Mouse (Mus musculus) layer of hippocampus, postnatal 25 days (tissue): ENCODE data around the gene Fgd6. TPM values are rescaled to one million over a fixed set of nuclear protein-coding genes. Genes with fewer than 3 reads are reported as not detected.

Source experiments
- DNase-seq, 2 experiments: peaks; one replicate each; pipeline ENCODE4 v3.0.0; 2022; ENCODE audit warnings: mixed read lengths in 2 of 2, low spot score in 1 of 2; ENCODE audit errors: extremely low spot score in 1 of 2
- total RNA-seq, 2 experiments: library from RNA; stranded (reverse); gene quantifications; 2 replicates each; pipeline ENCODE4 v1.2.3; 2021

Fgd6 gene
- 1 to 10 TPM; 9.1 to 9.4 TPM for total RNA-seq

- peak; percentile 98 for DNase-seq
Measured at GRCm38 (mm10) chr10:94035658-94036374, at the start of gene Fgd6, which contains the start of gene Vezt. Gene Fgd6 (plus strand): TSS chr10:94036001. Gene Vezt (minus strand): TSS chr10:94035817.

- no peak for DNase-seq
Measured at GRCm38 (mm10) chr10:93994136-93994535, 41.7 kb upstream of the Fgd6 start.

- DNase-seq: no peak
Measured at GRCm38 (mm10) chr10:93995100-93995499, 40.7 kb upstream of the Fgd6 start.

- DNase-seq: no peak
Measured at GRCm38 (mm10) chr10:93999357-93999756, 36.4 kb upstream of the Fgd6 start.

- no peak for DNase-seq
Measured at GRCm38 (mm10) chr10:94000223-94000622, 35.6 kb upstream of the Fgd6 start.

- no peak for DNase-seq
Measured at GRCm38 (mm10) chr10:94008356-94008755, 27.4 kb upstream of the Fgd6 start.

- no peak for DNase-seq
Measured at GRCm38 (mm10) chr10:94009991-94010679, 25.7 kb upstream of the Fgd6 start.

- no peak for DNase-seq
Measured at GRCm38 (mm10) chr10:94011024-94011423, 24.8 kb upstream of the Fgd6 start.

- peak in 1 of 2 experiments; percentile 50 for DNase-seq
Measured at GRCm38 (mm10) chr10:94013196-94013595, 22.6 kb upstream of the Fgd6 start.

GRCm38 (mm10) chr10:94014200-94014599 lies 21.6 kb upstream of the Fgd6 start:
- DNase-seq: no peak

- DNase-seq: no peak
Measured at GRCm38 (mm10) chr10:94017455-94017854, 18.3 kb upstream of the Fgd6 start.

GRCm38 (mm10) chr10:94020587-94020986 lies 15.2 kb upstream of the Fgd6 start:
- DNase-seq: no peak

- no peak for DNase-seq
Measured at GRCm38 (mm10) chr10:94021059-94021458, 14.7 kb upstream of the Fgd6 start.

GRCm38 (mm10) chr10:94025079-94025478 lies 10.7 kb upstream of the Fgd6 start:
- no peak for DNase-seq

GRCm38 (mm10) chr10:94028493-94028892 lies 7.3 kb upstream of the Fgd6 start:
- DNase-seq: no peak

GRCm38 (mm10) chr10:94031164-94031563 lies 4.6 kb upstream of the Fgd6 start:
- no peak for DNase-seq

GRCm38 (mm10) chr10:94034876-94035657 lies 734 bp upstream of the Fgd6 start:
- DNase-seq: peak in 1 of 2 experiments; percentile 28

- DNase-seq: no peak
Measured at GRCm38 (mm10) chr10:94036375-94036758, 566 bp downstream of the Fgd6 start.

GRCm38 (mm10) chr10:94037196-94037595 lies 1.4 kb downstream of the Fgd6 start:
- DNase-seq: no peak

- no peak for DNase-seq
Measured at GRCm38 (mm10) chr10:94037596-94037995, 1.8 kb downstream of the Fgd6 start.
